Mouse (Mus musculus): ENCODE results near the gene Flnb. TPM values are rescaled to one million over a fixed set of nuclear protein-coding genes. Genes with fewer than 3 reads are reported as not detected.

The Flnb gene
- polyA plus RNA-seq, 1 experiment from 2014 or later = 6.5 TPM

DNA sequence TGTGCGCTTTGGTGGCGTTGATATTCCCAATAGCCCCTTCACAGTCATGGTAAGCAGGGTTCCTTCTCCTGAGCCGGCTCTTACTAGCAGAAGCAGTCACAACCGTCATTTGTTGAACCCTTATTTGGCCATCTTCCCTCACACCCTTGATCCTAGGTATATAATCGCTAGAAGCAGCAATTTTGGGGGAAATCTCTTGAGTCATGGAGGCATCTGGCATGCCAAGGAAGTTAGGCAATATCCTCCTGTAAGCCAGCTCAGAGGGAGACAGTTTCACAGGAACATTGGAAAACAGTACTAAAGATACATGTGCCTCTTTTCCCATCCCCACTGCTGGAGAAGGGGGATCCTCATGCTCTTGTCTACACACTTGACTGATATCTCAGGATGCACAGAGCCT lies 101.6 kb downstream of the Flnb start:
- no peaks in the 10 kb centered on the region for H3K4me1 ChIP-seq (replicated peaks)
- no peak for ATAC-seq (ENCODE audit: low FRiP score)
- no peak overlapping the region for H3K4me2 ChIP-seq
- no peaks in the 10 kb centered on the region for H3K9me3 ChIP-seq
- no peak overlapping the region for H3K9ac ChIP-seq
- no peaks in the 10 kb centered on the region for H3K27me3 ChIP-seq
- no peak overlapping the region for H3K4me3 ChIP-seq
- H3K27ac ChIP-seq = no peak overlapping the region
- 93% methylated on average over 5 of the region's 5 CpGs for WGBS
- peaks cover 94% of the 10 kb centered on the region for H3K36me3 ChIP-seq

DNA sequence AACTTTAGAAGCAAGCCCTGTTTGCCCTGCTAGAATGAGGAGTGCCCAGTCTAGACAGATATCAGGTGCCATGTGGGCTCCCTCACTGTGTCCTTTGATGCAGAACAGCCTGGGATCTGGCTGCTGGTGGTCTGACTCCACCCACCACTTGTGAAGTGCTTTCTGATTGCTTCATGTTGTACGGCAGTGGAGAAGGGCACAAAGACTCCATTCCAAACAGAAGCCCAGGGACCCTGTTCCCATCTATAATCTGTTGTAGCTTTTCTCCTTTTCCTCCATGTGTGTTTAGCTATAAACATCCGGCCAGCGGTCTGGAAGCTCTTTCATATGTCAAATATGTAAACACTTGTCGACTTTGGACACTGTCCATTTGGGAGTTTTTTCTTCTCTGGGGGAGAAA lies 102.2 kb downstream of the Flnb start:
- H3K9ac ChIP-seq = no peak overlapping the region
- H3K4me2 ChIP-seq = no peak overlapping the region
- H3K9me3 ChIP-seq = no peaks in the 10 kb centered on the region
- H3K36me3 ChIP-seq = peaks cover 94% of the 10 kb centered on the region
- no peaks in the 10 kb centered on the region for H3K27me3 ChIP-seq
- H3K4me3 ChIP-seq = no peak overlapping the region
- no peak overlapping the region for H3K27ac ChIP-seq
- 84% methylated on average over 4 of the region's 4 CpGs for WGBS
- ATAC-seq (ENCODE audit: low FRiP score) = no peak
- H3K4me1 ChIP-seq (replicated peaks) = no peaks in the 10 kb centered on the region

DNA sequence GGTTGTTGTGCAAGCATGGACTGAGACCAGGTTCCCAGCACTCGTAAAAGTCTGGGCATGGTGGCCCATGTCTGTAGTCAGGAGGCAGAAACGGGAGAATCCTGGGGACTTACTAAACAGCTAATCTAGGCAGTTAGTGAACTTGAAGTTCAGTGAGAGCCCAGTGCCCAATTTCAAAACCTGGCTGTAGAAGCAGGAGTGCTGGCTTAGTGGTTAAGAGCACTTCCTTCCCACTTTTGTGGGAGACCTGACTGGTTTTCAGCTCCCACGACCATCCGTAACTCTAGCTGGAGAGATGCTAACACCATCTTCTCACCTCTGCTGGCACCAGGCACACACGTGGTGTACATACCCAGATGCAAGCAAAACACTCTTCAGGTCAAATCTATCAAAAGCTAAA lies 103.7 kb downstream of the Flnb start:
- no peak overlapping the region for H3K9ac ChIP-seq
- H3K36me3 ChIP-seq = peaks cover 92% of the 10 kb centered on the region

DNA sequence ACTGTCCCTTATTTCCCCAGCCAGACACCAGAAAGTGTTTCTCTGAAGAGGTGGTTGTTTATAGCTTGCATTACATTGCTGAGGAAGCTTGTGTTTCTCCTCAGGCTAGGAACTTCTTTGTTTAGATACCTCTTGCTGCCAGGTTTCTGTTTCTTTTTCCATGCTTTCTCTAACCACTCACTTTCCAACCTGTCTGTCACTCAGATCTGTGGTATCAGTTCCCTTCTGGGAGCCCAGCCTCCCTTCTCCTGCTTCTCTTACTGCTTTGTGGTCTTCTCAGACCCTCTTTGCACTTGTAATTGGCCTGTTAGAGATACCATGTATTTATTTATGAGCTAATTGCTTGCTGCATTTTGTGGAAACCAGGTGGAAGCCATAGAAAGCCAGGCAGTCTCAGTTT lies 105.9 kb downstream of the Flnb start:
- no peak overlapping the region for H3K27ac ChIP-seq
- no peaks in the 10 kb centered on the region for H3K4me1 ChIP-seq (replicated peaks)
- no peak overlapping the region for H3K9ac ChIP-seq
- H3K4me2 ChIP-seq = no peak overlapping the region
- H3K4me3 ChIP-seq = no peak overlapping the region
- H3K27me3 ChIP-seq = no peaks in the 10 kb centered on the region
- ATAC-seq (ENCODE audit: low FRiP score) = no peak
- H3K9me3 ChIP-seq = no peaks in the 10 kb centered on the region
- H3K36me3 ChIP-seq = peaks cover 84% of the 10 kb centered on the region

More for the DNA sequence above, 103.7 kb downstream of the Flnb start:
- H3K4me1 ChIP-seq (replicated peaks) = no peaks in the 10 kb centered on the region
- H3K4me3 ChIP-seq = no peak overlapping the region
- no peaks in the 10 kb centered on the region for H3K9me3 ChIP-seq
- no peaks in the 10 kb centered on the region for H3K27me3 ChIP-seq
- 89% methylated on average over 5 of the region's 5 CpGs for WGBS
- ATAC-seq (ENCODE audit: low FRiP score) = no peak
- H3K4me2 ChIP-seq = no peak overlapping the region
- H3K27ac ChIP-seq = no peak overlapping the region

DNA sequence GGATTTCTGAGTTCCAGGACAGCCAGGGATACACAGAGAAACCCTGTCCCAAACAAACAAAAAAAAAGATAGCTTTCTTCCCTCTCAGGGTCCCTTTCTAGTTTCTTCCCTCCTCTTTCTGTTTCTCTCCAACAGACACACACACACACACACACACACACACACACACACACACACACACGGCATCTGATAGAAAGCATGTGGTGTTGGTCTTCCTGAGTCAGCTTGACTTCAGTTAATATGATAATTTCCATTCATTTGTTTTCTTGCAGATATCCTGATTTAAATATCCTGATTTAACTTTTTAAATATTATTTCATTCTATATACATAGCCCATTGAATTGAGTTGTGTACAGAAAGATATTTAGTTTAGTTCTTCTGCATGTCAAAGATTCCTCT lies 110.6 kb downstream of the Flnb start:
- H3K9ac ChIP-seq = no peak overlapping the region
- H3K4me3 ChIP-seq = no peak overlapping the region
- H3K36me3 ChIP-seq = peaks cover 88% of the 10 kb centered on the region
- H3K4me2 ChIP-seq = no peak overlapping the region
- no peaks in the 10 kb centered on the region for H3K9me3 ChIP-seq
- no peaks in the 10 kb centered on the region for H3K4me1 ChIP-seq (replicated peaks)
- no peak for ATAC-seq (ENCODE audit: low FRiP score)
- no peaks in the 10 kb centered on the region for H3K27me3 ChIP-seq
- WGBS = 75% methylated on average over 1 of the region's 1 CpGs
- no peak overlapping the region for H3K27ac ChIP-seq

DNA sequence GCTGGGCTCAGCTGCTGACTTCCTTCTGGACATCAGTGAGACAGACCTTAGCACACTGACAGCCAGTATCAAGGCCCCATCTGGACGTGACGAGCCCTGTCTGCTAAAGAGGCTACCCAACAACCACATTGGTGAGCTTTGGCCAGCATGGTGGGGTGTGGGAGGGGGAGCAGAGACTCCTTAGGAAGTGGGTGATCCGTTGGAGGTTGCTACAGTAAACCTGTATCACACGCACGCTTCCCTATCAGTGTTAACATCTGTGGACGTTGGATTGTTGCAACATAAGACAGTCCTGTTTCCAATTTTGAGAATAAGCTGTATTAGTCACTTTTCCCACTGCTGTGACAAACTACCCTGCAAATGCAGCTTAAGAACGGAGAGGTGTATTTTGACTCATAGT lies 111.3 kb downstream of the Flnb start:
- 89% methylated on average over 7 of the region's 7 CpGs for WGBS
- no peak overlapping the region for H3K27ac ChIP-seq
- no peak overlapping the region for H3K4me2 ChIP-seq
- no peaks in the 10 kb centered on the region for H3K4me1 ChIP-seq (replicated peaks)
- H3K27me3 ChIP-seq = no peaks in the 10 kb centered on the region
- H3K9me3 ChIP-seq = no peaks in the 10 kb centered on the region
- H3K36me3 ChIP-seq = peaks cover 88% of the 10 kb centered on the region
- ATAC-seq (ENCODE audit: low FRiP score) = no peak
- H3K4me3 ChIP-seq = no peak overlapping the region
- H3K9ac ChIP-seq = no peak overlapping the region

DNA sequence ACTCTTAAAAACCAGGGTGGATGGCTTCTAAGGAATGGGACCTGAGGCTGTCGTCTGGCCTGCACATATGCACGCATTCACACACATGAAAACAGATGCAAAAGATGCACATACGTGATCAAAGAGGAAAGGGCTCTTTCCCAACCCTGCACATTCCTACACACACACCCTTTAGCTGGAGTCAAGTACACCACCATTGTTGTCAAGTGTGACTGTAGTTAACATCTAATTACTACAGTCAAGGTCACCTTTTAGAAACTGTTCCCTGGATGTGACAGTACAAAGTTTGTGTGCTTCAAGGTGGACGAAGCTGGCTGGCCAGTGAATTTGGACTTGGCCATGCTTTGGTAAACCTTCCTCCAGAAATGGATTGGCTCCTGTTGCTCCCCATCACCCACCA lies 114.4 kb downstream of the Flnb start:
- WGBS = 91% methylated on average over 4 of the region's 4 CpGs
- no peak overlapping the region for H3K4me3 ChIP-seq
- no peaks in the 10 kb centered on the region for H3K9me3 ChIP-seq
- H3K27ac ChIP-seq = no peak overlapping the region
- no peak overlapping the region for H3K4me2 ChIP-seq
- H3K27me3 ChIP-seq = no peaks in the 10 kb centered on the region
- ATAC-seq (ENCODE audit: low FRiP score) = no peak
- H3K4me1 ChIP-seq (replicated peaks) = peaks cover 4% of the 10 kb centered on the region; the same call in 1 of the 2 replicates
- no peak overlapping the region for H3K9ac ChIP-seq
- peaks cover 84% of the 10 kb centered on the region for H3K36me3 ChIP-seq

DNA sequence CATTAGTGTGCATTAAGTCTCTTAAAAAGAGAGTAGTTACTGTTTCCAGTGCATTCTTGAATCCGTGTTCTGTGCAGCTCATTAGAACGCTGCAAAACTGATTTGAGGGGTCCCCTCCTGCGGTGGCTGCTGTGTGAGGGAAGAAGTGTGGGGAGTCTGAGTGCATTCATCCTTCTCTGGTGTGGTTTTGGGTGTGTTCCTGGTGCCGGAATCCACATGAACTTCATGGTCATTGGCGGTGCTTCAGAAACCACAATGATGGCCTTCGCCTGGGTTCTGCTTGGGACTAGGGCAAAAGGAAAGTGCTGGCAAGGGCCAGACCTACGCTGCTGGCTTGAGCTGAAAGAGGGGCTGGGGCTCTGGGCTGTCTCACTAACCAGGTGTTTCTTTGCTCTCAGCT lies 116.4 kb downstream of the Flnb start:
- Histone ChIP-seq H3K27ac (no peak overlapping the region), H3K9me3 (no peaks in the 10 kb centered on the region), H3K4me3 (no peak overlapping the region), H3K4me1 (replicated peaks) (peaks cover 8% of the 10 kb centered on the region; the same call in 1 of the 2 replicates), H3K4me2 (no peak overlapping the region), H3K36me3 (peaks cover 76% of the 10 kb centered on the region), H3K27me3 (no peaks in the 10 kb centered on the region), H3K9ac (no peak overlapping the region)
- no peak for ATAC-seq (ENCODE audit: low FRiP score)
- 94% methylated on average over 7 of the region's 7 CpGs for WGBS

DNA sequence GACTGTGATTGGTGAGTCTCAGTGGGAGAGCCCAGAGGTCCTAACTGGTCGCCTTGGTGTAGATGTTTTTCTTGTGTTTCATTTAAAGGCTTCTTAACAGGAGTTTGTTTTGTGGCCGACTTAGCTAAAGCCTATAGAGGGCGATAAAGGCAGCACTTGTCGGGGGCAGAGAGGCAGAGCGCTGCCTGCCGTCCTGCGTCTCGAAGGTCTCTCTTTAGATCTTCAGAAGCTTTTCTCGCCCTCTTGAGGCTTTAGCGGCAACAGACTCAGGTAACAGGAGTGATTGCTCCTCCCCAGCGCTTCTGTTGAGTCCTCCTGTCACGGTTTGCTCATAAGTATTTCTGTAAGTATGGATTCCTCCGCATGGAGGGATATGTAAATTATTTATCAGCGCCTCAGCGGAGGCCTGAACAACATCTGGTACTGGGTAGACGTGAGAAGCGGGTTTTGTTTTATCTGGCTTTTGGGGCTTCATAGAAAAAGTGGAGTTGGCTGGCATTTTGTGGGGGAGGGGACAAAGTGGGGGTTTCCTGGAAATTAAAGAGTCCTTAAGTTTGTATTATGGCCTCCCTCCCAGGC lies 119.4 kb downstream of the Flnb start:
- Histone ChIP-seq H3K9me3 (no peaks in the 10 kb centered on the region), H3K27me3 (no peaks in the 10 kb centered on the region), H3K4me2 (peak overlapping the region; percentile 18), H3K4me1 (replicated peaks) (peaks cover 8% of the 10 kb centered on the region; the same call in 1 of the 2 replicates), H3K27ac (no peak overlapping the region), H3K4me3 (no peak overlapping the region), H3K9ac (no peak overlapping the region), H3K36me3 (peaks cover 75% of the 10 kb centered on the region)
- 17% methylated on average over 17 of the region's 17 CpGs for WGBS
- ATAC-seq (ENCODE audit: low FRiP score) = peak; percentile 43; the same call in 1 of the 2 replicates

DNA sequence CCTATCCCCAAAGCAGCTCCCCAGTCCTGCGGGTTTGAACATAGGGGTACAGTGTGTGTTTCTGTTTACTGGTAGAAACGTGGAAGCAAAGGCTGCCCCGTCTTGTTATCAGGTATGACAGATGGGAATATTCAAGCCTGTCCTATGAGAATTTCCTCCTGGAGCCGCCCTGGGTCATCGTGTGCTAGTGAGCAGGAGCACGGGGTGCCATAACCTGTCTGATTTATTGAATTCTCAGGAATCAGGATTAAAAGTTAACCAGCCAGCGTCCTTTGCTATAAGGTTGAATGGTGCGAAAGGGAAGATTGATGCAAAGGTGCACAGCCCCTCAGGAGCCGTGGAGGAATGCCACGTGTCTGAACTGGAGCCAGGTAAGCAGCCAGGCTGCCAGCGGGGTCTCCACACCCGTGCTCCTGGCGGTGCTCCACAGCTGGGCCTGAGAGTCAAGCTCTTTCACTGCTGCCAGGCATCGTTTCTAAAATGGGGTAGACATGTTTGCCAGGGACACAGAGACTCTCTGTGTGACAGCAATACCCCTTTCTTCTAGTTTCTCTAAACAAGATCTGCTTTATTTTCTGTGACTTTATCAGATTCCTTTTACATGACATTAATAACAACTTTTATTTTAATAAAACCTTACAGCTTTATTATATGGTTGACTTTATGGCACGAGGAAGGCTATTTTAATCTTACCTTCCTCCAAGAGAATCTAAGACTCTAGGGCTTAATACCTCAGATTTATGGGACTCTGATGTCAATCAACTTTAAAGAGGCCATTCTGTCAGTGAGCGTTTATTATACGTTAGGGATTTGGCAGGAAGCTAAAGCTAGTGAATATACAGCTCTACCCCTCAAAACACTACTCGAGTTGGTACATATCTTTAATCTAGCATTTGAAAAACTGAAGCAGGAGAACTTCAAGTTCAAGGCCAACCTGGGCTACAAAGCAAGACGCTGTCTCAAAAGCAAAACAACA lies 121.3 kb downstream of the Flnb start:
- Histone ChIP-seq H3K9me3 (no peaks in the 10 kb centered on the region), H3K27me3 (no peaks in the 10 kb centered on the region), H3K4me3 (no peak overlapping the region), H3K27ac (no peak overlapping the region), H3K4me2 (no peak overlapping the region), H3K36me3 (peaks cover 75% of the 10 kb centered on the region), H3K9ac (no peak overlapping the region), H3K4me1 (replicated peaks) (peaks cover 17% of the 10 kb centered on the region)
- WGBS = 89% methylated on average over 19 of the region's 19 CpGs
- no peak for ATAC-seq (ENCODE audit: low FRiP score)

DNA sequence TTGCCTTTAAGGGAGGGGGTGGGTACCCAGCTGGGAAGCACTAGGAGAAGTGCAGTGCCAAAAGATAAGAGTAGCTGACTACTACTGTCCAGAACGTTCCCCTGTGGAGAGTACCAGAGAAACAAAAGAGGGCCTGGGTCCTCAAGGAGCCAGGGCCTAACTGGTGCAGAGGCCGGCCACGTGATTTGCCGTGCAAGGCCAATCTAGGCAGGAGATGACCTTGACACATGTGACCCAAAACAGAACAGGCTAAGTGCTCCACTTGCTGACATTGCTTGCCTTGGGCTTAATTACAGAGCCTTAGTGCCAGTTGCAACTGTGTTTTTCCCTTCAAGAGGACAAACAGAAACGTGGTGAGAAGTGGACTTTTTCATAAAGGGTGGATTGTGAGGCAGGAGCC lies 123.7 kb downstream of the Flnb start:
- Histone ChIP-seq H3K9me3 (no peaks in the 10 kb centered on the region), H3K4me2 (no peak overlapping the region), H3K4me1 (replicated peaks) (peaks cover 20% of the 10 kb centered on the region), H3K9ac (no peak overlapping the region), H3K36me3 (peaks cover 76% of the 10 kb centered on the region), H3K27ac (no peak overlapping the region), H3K4me3 (no peak overlapping the region), H3K27me3 (no peaks in the 10 kb centered on the region)
- ATAC-seq (ENCODE audit: low FRiP score) = no peak
- 83% methylated on average over 5 of the region's 5 CpGs for WGBS

DNA sequence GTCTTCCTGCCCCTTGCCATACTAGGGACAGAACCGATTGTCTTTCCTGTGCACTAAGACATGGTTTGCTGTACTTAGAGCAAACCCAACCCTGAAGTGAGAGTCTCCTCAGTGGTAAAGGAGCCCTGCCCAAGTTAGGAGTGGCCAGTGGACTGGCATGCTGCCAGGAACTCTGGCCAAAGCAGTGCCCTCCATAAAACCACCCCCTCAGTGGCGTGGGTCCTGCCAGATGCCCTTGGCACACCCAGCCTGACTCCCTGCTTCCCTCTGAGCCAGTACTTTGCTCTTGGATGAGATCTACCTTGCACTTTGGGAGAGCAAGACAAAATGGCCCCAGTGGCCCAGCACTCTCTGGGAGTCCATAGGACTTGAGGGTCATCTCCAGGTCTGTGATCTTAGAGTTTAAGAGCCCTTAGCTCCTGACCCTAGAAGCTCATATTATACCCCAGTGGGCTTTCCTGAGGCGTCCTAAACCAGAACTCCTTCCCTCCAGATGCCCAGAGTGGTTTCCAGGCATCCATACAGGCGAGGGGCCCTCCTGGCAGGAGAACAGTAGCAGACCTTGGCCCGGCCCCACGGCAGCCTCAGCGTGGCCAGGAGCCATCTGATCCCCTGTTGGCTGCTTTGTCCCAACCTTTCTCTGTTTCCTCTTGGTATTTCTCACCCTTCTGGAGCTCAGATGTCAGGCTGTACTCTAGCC lies 125.5 kb downstream of the Flnb start:
- peak; percentile 50; the same call in 1 of the 2 replicates for ATAC-seq (ENCODE audit: low FRiP score)
- no peak overlapping the region for H3K4me2 ChIP-seq
- no peaks in the 10 kb centered on the region for H3K9me3 ChIP-seq
- no peaks in the 10 kb centered on the region for H3K27me3 ChIP-seq
- H3K4me1 ChIP-seq (replicated peaks) = peaks cover 11% of the 10 kb centered on the region; the same call in 1 of the 2 replicates
- H3K27ac ChIP-seq = peak overlapping the region; percentile 23; the same call in 1 of the 2 replicates
- peaks cover 87% of the 10 kb centered on the region for H3K36me3 ChIP-seq
- 72% methylated on average over 7 of the region's 7 CpGs for WGBS
- H3K9ac ChIP-seq = no peak overlapping the region
- H3K4me3 ChIP-seq = no peak overlapping the region

Data from hindbrain, embryonic 13.5 days (tissue).